Mouse (Mus musculus) liver, adult (tissue): ENCODE measurements at regions not wholly inside any gene's neighbourhood (a gene's known extent, or its start where the extent isn't known, plus 50 kb on each side); places are given as distances from the start of the nearest gene placed in this dataset.

Experiments
- GATA4 ChIP-seq: IDR thresholded peaks from 2 replicates; pipeline ENCODE4 v1.6.1; 2014; ENCODE audit warnings: mild to moderate bottlenecking, low read length; ENCODE audit not compliant: insufficient replicate concordance

- TF ChIP-seq GATA4, result no peak
Observed at GRCm38 (mm10) chr19:15726785-15727406, 220.2 kb downstream of the Psat1 start.

- no peak for TF ChIP-seq GATA4
Observed at GRCm38 (mm10) chr19:15692379-15693023, 254.6 kb downstream of the Psat1 start.

DNA sequence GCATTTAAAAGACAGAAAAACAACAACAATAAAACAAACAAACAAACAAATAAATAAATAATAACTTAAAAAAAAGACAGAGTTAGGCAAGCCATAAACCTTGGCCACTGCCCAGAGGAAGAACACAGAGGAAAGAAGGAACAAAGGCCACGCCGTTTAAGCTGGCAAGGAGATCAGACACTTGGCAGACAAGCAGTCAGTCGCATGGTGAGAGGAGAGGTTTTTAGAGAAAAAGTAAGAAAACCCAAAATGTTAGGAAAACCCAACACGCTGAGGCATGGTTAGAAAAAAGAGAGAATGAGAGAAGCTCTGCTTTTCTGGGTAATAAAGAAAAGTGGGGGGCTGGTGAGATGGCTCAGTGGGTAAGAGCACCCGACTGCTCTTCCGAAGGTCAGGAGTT lies 277.1 kb downstream of the Psat1 start:
- no peak for TF ChIP-seq GATA4

DNA sequence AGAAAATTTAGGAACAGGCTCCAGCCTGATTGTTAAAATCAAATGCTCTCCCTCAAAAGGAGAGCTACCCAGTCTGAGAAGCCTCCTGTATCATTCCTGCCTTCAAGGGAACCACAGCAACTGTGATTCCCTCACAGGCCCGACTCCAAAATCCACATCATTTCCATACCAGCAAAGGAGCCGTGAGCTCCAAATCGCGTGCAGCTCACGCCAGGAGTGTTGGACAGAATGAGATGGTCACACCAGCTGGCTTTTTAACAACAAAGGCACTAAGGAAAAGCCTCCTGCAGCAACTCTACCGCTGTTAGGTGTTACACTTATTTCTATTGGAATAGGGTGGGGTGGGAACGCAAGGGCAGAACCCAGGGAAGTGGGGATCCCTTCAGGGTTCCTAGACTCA lies 277.6 kb downstream of the Psat1 start:
- no peak for TF ChIP-seq GATA4

- no peak for TF ChIP-seq GATA4
Observed at GRCm38 (mm10) chr19:15668624-15669016, 278.5 kb downstream of the Psat1 start.

DNA sequence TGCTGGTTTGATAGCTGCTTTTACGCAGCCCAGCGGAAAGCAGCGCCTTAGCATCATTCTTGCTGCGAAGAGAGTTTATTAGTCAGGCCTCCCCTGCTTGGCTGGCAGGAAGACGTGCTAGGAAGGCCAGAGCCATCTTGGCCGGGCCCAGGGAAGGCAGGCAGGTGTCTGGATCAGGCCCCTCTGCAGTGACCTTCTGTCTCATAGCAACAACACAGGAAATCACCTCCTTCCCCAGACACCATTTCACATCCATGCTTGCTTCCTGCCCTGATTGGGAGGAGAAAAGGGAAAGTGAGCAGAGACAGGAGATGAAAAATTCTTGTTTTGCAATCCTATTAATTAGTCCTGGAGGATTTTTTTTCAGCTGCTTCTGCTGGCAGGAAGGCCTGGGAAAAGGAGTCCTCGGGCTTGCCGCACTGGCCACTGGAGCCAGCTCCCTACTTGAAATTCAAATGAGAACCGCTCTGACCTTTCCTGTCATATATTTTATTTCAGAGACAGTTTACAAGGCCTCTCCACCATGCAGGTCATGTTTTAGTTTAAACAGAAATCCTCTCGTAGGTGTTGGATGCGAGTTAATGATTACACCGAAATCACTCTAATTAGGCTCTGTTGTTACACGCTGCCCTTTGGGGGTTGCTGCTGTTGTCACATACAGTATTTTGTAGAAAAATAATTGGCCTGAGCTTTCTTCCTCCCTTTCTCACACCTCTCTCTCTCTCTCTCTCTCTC lies 279.1 kb downstream of the Psat1 start:
- no peak for TF ChIP-seq GATA4

- TF ChIP-seq GATA4, result no peak
Observed at GRCm38 (mm10) chr19:15663659-15664255, 283.4 kb downstream of the Psat1 start.

DNA sequence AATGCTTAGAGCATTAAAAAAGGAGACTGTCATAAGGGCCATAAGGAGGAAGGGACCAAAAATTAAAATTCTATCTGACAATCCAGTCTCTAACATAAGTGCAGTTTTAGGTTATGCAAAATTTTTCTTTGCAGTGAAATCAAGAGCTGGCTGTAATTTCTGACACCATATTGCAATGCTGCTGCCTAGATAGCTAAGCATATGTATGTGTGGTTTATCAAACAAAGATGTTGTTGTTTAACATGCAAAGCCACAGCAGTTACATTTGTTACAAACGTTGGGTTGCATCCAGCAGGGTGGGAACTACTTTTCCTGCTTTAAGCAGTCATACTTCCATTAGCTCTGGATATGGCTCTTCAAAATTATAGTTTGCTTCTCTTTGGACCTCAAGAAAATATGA lies 288.5 kb downstream of the Psat1 start:
- no peak for TF ChIP-seq GATA4

- TF ChIP-seq GATA4, result no peak
Observed at GRCm38 (mm10) chr19:15657846-15658245, 289.3 kb downstream of the Psat1 start.

DNA sequence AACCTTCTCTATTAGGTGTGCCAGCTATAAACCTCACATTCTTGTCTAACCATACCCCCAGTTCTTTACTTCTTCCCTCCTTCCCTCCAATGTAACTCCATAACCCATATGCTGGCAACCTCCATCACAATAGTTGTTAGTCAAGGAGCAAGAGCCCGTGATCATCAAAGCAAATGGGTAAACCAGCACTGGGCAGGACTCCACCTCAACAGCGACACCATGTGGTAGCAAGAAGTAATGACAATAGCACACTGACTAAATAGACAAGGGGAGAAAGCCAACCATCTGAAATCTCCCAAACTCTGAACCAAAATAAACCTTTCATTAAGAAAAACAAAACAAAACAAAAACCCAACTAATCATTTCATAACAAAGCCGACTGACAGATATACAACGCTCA lies 297.8 kb downstream of the Psat1 start:
- TF ChIP-seq GATA4, result no peak

DNA sequence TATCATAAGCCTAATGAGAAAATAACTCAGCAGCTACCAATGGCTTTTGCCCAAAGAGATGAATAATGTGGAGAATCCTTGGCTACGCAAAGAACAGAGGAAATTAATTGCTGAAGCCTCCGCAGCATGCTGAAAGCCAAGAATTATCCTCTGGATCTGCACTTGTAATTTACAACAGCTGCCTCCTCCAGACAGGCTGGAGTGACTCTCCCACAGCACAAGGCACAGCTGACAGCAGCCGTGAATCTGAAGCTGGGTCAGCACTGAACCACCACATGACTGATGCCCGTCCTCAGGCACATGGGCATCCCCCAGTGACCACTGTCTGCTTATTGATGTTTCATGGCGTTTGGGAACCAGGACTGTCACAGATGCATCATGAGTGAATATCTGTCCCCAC lies 299.8 kb downstream of the Psat1 start:
- TF ChIP-seq GATA4, result no peak

- TF ChIP-seq GATA4, result no peak
Observed at GRCm38 (mm10) chr19:15644786-15645185, 302.4 kb downstream of the Psat1 start.

- TF ChIP-seq GATA4, result no peak
Observed at GRCm38 (mm10) chr19:15617233-15617915, 329.8 kb downstream of the Psat1 start.

DNA sequence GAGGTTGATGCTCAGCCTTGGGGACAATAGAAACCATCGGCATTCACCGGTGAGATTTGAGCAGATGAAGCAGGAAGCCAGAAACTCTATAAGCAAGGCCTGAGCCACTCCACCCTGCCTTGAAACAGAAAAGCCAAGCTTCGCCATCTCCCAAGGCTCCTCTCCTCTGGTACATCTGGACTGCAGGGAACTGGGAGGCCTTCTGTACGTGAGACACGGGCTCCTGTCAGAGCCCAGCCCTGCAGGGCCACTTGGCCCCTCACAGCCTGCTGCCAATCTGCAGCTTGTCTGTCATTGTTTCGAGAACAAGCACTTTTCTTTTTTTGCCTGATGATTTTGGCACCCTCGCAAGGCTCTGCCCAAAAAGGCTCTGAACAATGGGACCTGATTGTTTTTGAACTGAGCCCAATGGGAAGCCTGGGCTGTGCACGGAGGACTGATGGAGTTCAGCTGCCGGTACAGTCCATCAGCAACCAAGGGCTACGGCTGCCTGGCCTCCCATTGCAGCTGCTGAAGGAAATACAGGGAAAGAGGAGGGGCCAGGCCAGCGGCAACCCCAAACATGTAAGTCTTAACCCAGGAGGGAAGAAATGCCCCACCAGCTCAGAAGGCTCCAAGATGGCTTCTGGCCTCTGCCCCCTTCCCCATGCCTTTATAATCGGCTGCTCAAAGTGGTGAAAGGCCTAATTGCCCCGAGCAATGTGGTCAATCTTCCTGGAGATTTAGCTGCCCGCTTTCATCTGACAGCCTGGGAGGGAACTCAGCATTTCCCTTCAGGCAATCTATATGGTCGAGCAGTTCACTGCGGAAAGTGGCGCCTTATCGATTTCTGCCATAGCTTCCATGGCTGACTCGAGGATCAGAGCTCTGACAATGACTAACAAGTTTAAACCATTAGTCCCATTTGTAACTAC lies 332.2 kb downstream of the Psat1 start:
- no peak for TF ChIP-seq GATA4
